Mouse (Mus musculus): ENCODE measurements around the gene Noxa1. TPM values are rescaled to one million over a fixed set of nuclear protein-coding genes. Genes with fewer than 3 reads are reported as not detected.

Noxa1 gene
- polyA plus RNA-seq, 1 experiment from 2014 or later, result 1.1 TPM

DNA sequence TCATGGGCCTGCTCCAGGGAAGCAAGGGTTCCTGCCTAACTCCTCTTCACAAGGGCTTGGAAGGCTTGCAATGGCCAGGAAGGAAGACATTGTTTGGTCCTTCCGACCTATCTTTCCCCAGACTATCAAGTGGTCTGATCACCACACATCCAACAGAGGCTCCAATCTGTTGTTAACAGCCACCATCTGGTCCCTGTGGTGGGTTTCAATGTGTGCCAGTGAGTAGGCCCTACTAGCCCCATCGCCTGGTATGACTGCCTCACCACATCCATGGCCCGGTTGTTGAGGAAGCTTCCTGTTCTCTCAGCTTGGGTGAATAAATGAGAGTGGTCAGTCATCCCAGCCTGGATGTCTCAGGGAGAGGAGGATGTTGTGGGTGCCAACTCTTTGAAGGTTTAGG, 6.3 kb downstream of the Noxa1 start:
- Histone ChIP-seq H3K4me2 (no peak overlapping the region), H3K4me3 (no peak overlapping the region), H3K27ac (no peak overlapping the region), H3K36me3 (no peaks in the 10 kb centered on the region), H3K9me3 (no peaks in the 10 kb centered on the region), H3K9ac (no peak overlapping the region), H3K27me3 (no peaks in the 10 kb centered on the region), H3K4me1 (peaks cover 10% of the 10 kb centered on the region; the same call in 1 of the 2 replicates)
- ATAC-seq (ENCODE audit: borderline replicate concordance, extremely low read depth, low FRiP score, low TSS enrichment), result no peak
- 72% methylated on average over 3 of the region's 3 CpGs for WGBS

DNA sequence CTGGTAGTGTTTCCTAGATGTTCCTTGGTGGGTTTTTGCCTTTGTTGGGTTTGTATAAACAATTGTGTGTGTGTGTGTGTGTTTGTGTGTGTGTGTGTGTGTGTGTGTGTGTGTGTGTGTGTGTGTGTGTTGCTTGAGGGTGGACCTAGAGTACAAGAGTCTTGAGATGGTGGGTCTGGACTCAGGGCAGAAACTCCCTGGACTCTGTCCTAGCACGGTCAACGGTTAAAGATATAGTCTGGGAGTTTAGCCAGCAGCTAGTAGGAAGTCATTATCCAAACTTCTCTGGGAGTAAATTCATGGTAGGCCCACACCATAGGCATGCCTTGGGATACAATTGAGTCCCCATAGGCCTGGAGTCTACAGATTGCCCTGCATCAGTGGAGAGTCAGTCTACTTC, 7.1 kb downstream of the Noxa1 start:
- peaks cover 10% of the 10 kb centered on the region; the same call in 1 of the 2 replicates for H3K4me1 ChIP-seq
- 81% methylated on average over 2 of the region's 2 CpGs for WGBS
- H3K27me3 ChIP-seq, result no peaks in the 10 kb centered on the region
- no peak overlapping the region for H3K27ac ChIP-seq
- H3K4me3 ChIP-seq, result no peak overlapping the region
- no peaks in the 10 kb centered on the region for H3K9me3 ChIP-seq
- no peak overlapping the region for H3K4me2 ChIP-seq
- no peak for ATAC-seq (ENCODE audit: borderline replicate concordance, extremely low read depth, low FRiP score, low TSS enrichment)
- no peaks in the 10 kb centered on the region for H3K36me3 ChIP-seq
- no peak overlapping the region for H3K9ac ChIP-seq

DNA sequence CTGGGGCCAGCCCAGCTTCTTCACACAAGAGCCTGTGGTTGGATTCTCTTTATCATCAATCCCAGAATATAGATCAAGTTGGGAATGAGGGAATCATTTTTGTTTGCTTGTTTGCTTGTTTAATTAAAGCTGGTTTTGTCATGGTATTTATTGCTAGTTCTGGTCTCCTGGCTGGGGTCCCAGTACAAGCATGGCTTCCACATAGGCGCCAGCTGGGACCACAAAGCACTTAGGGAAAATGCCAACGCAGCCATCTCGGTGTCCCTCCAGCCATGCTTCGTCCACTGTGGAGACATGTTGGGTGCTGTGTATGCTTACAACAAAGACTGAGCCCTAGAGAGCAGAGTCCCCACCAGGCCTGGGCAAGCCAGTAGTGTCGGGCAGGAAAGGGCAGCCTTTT, 9.4 kb downstream of the Noxa1 start:
- no peaks in the 10 kb centered on the region for H3K36me3 ChIP-seq
- no peak overlapping the region for H3K4me2 ChIP-seq
- no peak overlapping the region for H3K9ac ChIP-seq
- H3K27ac ChIP-seq, result no peak overlapping the region
- peaks cover 10% of the 10 kb centered on the region; the same call in 1 of the 2 replicates for H3K4me1 ChIP-seq
- no peak for ATAC-seq (ENCODE audit: borderline replicate concordance, extremely low read depth, low FRiP score, low TSS enrichment)
- 80% methylated on average over 5 of the region's 5 CpGs for WGBS
- no peaks in the 10 kb centered on the region for H3K27me3 ChIP-seq
- H3K4me3 ChIP-seq, result no peak overlapping the region
- H3K9me3 ChIP-seq, result no peaks in the 10 kb centered on the region

DNA sequence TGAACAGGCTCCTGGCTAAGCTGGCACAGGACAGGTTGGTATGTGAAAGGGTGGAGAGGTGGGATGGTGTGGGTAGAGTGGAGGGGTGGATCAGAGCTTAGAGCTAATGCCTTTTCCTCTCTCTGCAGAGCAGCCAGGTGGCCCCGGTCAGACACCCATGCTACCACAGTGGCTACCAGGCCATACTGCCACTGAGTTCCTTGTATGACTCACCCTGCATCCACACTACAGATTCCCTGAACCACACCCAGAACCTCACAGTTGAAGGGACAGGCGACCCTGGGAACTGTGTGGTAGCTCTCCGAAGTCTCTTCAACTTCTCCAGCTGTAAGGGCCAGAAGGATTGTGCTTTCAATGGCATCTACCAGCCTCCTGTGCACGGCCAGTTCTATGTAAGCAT, 11.3 kb downstream of the Noxa1 start:
- H3K4me2 ChIP-seq, result no peak overlapping the region
- no peak overlapping the region for H3K4me3 ChIP-seq
- H3K9me3 ChIP-seq, result no peaks in the 10 kb centered on the region
- no peak overlapping the region for H3K9ac ChIP-seq
- H3K27me3 ChIP-seq, result no peaks in the 10 kb centered on the region
- peaks cover 10% of the 10 kb centered on the region; the same call in 1 of the 2 replicates for H3K4me1 ChIP-seq
- H3K36me3 ChIP-seq, result no peaks in the 10 kb centered on the region
- no peak overlapping the region for H3K27ac ChIP-seq
- ATAC-seq (ENCODE audit: borderline replicate concordance, extremely low read depth, low FRiP score, low TSS enrichment), result no peak
- WGBS, result 80% methylated on average over 4 of the region's 4 CpGs

DNA sequence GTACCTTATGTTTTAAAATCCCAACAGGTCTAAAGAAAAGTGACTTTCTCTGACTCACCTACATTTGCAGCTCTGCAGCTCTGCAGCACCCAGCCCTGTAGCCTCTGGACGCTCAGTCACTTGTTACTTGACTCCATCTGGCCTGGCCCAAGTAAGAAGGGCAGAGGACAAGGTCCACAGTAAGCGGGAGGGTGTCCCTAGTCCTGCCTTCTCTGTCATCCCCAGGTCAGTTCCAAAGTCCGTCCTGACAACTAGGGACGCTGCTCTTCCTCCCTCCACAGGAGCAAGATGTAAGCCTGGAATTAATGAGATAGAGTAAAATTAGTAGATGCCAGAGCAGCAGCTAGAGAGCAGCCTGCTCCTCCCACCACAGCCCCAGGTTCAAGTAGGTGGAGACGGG, 14.9 kb downstream of the Noxa1 start, which contains the start of gene Entpd8:
Gene Entpd8, plus strand, starts transcription at position 229 of the 400 bp plus-strand sequence.
- Histone ChIP-seq H3K4me1 (no peaks in the 10 kb centered on the region), H3K9ac (no peak within 1 kb of the TSS), H3K9me3 (no peaks in the 10 kb centered on the region), H3K27ac (no peak within 1 kb of the TSS), H3K27me3 (no peaks in the 10 kb centered on the region), H3K36me3 (no peaks in the 10 kb centered on the region), H3K4me2 (no peak within 1 kb of the TSS), H3K4me3 (no peak within 1 kb of the TSS)
- WGBS, result 48% methylated on average over 5 of the region's 5 CpGs
- no peak for ATAC-seq (ENCODE audit: borderline replicate concordance, extremely low read depth, low FRiP score, low TSS enrichment)

DNA sequence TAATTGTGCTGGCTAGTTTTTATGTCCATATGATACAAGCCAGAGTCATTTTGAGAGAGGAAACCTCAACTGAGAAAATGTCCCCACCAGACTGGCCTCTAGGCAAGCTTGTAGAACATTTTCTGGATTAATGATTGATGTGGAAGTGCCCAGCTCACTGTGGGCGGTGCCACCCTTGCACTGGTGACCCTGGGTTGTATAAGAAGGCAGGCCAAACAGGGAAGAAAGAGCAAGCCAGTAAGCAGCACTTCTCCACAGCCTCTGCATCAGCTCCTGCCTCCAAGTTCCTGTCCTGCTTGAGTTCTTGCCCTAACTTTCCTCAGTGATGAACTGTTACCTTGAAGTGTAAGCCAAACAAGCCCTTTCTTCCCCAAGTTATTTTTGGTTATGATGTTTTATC, 16.0 kb downstream of the Noxa1 start:
- 33% methylated on average over 1 of the region's 1 CpGs for WGBS
- H3K27ac ChIP-seq, result no peak overlapping the region
- no peak for ATAC-seq (ENCODE audit: borderline replicate concordance, extremely low read depth, low FRiP score, low TSS enrichment)

DNA sequence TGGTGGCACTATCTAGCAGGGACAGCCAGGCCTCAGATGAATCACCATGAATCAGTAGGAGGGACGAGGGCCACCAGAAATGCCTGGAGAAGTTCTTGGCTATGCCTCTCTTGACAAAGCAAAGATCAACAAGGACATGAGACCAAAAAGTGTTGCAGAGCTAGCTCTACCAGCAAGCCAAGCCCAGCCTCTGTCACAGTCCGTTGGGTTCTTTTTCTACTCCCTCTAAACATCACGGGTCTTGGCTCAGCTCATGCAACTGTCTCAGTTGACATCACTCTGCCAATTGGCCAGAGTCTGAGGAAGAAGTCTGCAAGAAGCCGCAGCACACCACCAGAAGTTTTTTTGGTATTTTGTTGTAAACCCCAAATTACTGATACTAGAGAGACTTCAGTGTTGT, 19.4 kb downstream of the Noxa1 start:
- Histone ChIP-seq H3K4me3 (no peak overlapping the region), H3K36me3 (no peaks in the 10 kb centered on the region), H3K27ac (no peak overlapping the region), H3K27me3 (no peaks in the 10 kb centered on the region), H3K9me3 (no peaks in the 10 kb centered on the region), H3K4me2 (no peak overlapping the region), H3K9ac (no peak overlapping the region), H3K4me1 (no peaks in the 10 kb centered on the region)
- ATAC-seq (ENCODE audit: borderline replicate concordance, extremely low read depth, low FRiP score, low TSS enrichment), result no peak
- 66% methylated on average over 4 of the region's 4 CpGs for WGBS

More for the DNA sequence above, 16.0 kb downstream of the Noxa1 start:
- Histone ChIP-seq H3K36me3 (no peaks in the 10 kb centered on the region), H3K9me3 (no peaks in the 10 kb centered on the region), H3K4me1 (no peaks in the 10 kb centered on the region), H3K27me3 (no peaks in the 10 kb centered on the region), H3K9ac (no peak overlapping the region), H3K4me3 (no peak overlapping the region), H3K4me2 (no peak overlapping the region)

DNA sequence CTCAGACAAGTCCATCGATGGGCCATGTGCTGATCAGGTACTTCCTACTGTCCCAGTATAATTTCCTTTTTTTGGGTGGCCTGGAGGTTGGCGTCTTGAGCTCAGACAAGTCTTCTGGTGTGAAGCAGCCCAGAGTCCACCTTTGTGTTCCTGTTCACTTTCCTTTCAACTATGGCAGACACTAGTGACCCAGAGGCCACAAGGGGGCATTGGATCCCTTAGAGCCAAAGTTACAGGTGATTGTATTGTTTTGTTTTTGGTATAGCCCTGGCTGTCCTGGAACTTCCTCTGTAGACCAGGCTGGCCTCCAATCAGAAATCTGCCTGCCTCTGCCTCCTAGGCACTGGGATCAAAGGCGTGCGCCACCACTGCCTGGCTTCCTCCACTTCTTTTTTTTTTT, 22.6 kb downstream of the Noxa1 start:
- H3K9ac ChIP-seq, result no peak overlapping the region
- H3K4me2 ChIP-seq, result no peak overlapping the region
- no peaks in the 10 kb centered on the region for H3K27me3 ChIP-seq
- WGBS, result 87% methylated on average over 4 of the region's 4 CpGs
- H3K27ac ChIP-seq, result no peak overlapping the region
- H3K36me3 ChIP-seq, result no peaks in the 10 kb centered on the region
- H3K4me3 ChIP-seq, result no peak overlapping the region
- no peaks in the 10 kb centered on the region for H3K4me1 ChIP-seq
- no peak for ATAC-seq (ENCODE audit: borderline replicate concordance, extremely low read depth, low FRiP score, low TSS enrichment)
- H3K9me3 ChIP-seq, result no peaks in the 10 kb centered on the region

DNA sequence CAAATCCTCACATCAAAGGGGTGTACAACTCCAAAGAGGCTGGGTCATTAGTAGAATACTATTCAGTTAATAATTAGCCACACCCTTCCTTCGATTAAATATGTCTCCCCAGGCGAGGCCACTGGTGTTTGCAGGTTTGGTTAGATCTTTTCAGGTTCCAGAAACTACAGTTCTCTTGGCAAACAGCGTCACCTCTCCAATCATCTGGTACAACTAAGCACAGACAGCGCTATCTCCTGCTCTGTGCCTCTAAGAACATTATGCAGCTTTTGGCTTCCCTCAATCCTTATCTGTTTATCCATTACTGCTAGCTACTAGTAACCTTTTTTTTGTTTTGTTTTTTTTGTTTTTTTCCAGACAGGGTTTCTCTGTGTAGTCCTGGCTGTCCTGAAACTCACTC, 25.4 kb downstream of the Noxa1 start:
- WGBS, result 57% methylated on average over 4 of the region's 4 CpGs
- no peak overlapping the region for H3K4me3 ChIP-seq

DNA sequence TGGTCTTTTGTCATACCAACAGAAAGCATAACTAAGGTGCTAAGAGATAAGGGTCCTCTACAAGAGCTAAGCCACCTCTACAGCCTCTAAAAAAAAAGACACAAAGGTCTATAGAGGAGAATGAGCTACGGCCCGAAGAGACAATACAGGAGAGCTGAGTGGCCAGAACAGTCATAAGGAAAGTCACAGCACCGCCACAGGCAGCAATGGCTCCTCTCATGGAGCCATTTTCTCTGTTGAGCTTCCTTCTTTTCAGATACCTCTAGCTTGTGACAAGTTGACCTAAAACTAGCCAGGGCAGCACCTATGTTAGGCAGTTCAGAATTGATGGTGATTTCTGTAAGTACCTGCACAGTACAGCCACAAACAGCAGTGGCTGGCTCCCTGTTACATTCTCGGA, 28.4 kb downstream of the Noxa1 start:
- ATAC-seq (ENCODE audit: borderline replicate concordance, extremely low read depth, low FRiP score, low TSS enrichment), result no peak
- Histone ChIP-seq H3K36me3 (0 out of 2 replicates have a peak, but pooled peaks cover 3% of the 10 kb centered on the region), H3K9ac (no peak overlapping the region), H3K9me3 (no peaks in the 10 kb centered on the region), H3K27me3 (no peaks in the 10 kb centered on the region), H3K4me1 (no peaks in the 10 kb centered on the region), H3K27ac (no peak overlapping the region), H3K4me3 (no peak overlapping the region), H3K4me2 (no peak overlapping the region)
- 82% methylated on average over 4 of the region's 4 CpGs for WGBS

More for the DNA sequence above, 25.4 kb downstream of the Noxa1 start:
- Histone ChIP-seq H3K27ac (no peak overlapping the region), H3K4me2 (no peak overlapping the region), H3K4me1 (no peaks in the 10 kb centered on the region), H3K9me3 (no peaks in the 10 kb centered on the region), H3K27me3 (no peaks in the 10 kb centered on the region), H3K9ac (no peak overlapping the region), H3K36me3 (no peaks in the 10 kb centered on the region)
- no peak for ATAC-seq (ENCODE audit: borderline replicate concordance, extremely low read depth, low FRiP score, low TSS enrichment)

DNA sequence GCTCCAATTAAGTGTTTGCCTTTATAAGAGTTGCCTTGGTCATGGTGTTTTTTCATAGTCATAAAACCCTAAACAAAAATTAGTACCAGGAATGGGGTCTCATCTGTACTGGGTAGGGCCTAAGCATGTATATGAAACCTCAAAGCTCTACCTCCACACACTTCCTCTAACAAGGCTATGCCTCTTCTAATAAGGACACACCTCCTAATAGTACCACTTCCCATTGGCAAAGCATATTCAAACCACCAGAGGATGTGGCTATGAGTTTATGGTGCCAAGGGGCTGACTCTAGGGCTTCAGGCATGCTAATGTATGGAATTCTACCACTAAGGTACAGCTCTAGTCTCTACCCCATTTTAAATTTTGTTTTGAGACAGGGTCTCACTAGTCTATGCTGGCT, 29.4 kb downstream of the Noxa1 start:
- H3K27me3 ChIP-seq, result no peaks in the 10 kb centered on the region
- H3K36me3 ChIP-seq, result 0 out of 2 replicates have a peak, but pooled peaks cover 4% of the 10 kb centered on the region
- no peak overlapping the region for H3K4me3 ChIP-seq
- H3K4me1 ChIP-seq, result no peaks in the 10 kb centered on the region
- no peaks in the 10 kb centered on the region for H3K9me3 ChIP-seq
- no peak overlapping the region for H3K27ac ChIP-seq
- no peak overlapping the region for H3K4me2 ChIP-seq
- H3K9ac ChIP-seq, result no peak overlapping the region
- no peak for ATAC-seq (ENCODE audit: borderline replicate concordance, extremely low read depth, low FRiP score, low TSS enrichment)

DNA sequence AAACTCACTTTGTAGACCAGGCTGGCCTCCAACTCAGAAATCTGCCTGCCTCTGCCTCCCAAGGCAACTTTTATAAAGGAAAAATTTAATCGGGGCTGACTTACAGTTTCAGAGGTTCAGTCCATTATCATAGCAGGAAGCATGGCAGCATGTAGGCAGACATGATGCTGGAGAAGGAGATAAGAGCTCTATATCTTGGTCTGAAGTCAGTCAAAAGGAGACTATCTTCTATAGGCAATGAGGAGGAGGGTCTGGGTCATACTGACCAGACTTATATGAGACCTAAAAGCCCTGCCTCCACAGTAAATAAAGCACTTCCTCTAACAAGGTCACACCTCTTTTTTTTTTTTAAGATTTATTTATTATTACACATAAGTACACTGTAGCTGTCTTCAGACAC, 30.7 kb downstream of the Noxa1 start:
- Histone ChIP-seq H3K4me2 (no peak overlapping the region), H3K4me3 (no peak overlapping the region), H3K4me1 (no peaks in the 10 kb centered on the region), H3K36me3 (0 out of 2 replicates have a peak, but pooled peaks cover 11% of the 10 kb centered on the region), H3K27ac (no peak overlapping the region), H3K9me3 (no peaks in the 10 kb centered on the region), H3K9ac (no peak overlapping the region), H3K27me3 (no peaks in the 10 kb centered on the region)
- WGBS, result 97% methylated on average over 1 of the region's 1 CpGs
- no peak for ATAC-seq (ENCODE audit: borderline replicate concordance, extremely low read depth, low FRiP score, low TSS enrichment)

DNA sequence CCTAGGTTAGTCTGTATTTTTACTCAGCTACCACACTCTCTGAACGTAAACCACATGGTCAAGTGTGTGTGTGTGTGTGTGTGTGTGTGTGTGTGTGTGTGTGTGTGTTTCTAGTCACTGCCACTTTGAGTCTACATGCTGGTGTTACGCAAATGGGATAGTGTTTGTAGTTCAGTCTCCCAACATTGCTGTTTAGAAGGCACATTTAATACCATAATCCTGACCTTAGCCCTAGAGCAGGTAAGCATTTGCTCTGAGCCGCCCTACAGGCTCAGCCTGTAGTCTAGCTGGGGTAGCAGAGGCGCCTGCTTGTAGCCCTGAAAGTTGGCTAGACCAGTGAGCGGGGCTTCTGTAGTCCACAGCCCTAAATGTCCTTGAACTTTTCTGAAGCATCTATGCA, 31.4 kb downstream of the Noxa1 start:
- Histone ChIP-seq H3K4me2 (no peak overlapping the region), H3K9me3 (no peaks in the 10 kb centered on the region)

More for the DNA sequence above, 31.4 kb downstream of the Noxa1 start:
- Histone ChIP-seq H3K4me1 (no peaks in the 10 kb centered on the region), H3K9ac (no peak overlapping the region), H3K27me3 (no peaks in the 10 kb centered on the region), H3K27ac (no peak overlapping the region), H3K36me3 (0 out of 2 replicates have a peak, but pooled peaks cover 11% of the 10 kb centered on the region), H3K4me3 (no peak overlapping the region)
- 86% methylated on average over 5 of the region's 5 CpGs for WGBS
- ATAC-seq (ENCODE audit: borderline replicate concordance, extremely low read depth, low FRiP score, low TSS enrichment), result no peak

Measured in lung, embryonic 15.5 days (tissue).